Mouse (Mus musculus) brain, adult 2 months (tissue): ENCODE measurements around the gene Hist1h2ba.

Source experiments
- DNase-seq: peaks from one replicate; pipeline ENCODE4 v3.0.0; 2011; ENCODE audit warnings: low read depth, low spot score

Gene Hist1h2ba

GRCm38 (mm10) chr13:23933421-23934210, at the start of gene Hist1h2ba:
TSS of gene Hist1h2ba (minus strand) at chr13:23934156.
- DNase-seq, result no peak

DNA sequence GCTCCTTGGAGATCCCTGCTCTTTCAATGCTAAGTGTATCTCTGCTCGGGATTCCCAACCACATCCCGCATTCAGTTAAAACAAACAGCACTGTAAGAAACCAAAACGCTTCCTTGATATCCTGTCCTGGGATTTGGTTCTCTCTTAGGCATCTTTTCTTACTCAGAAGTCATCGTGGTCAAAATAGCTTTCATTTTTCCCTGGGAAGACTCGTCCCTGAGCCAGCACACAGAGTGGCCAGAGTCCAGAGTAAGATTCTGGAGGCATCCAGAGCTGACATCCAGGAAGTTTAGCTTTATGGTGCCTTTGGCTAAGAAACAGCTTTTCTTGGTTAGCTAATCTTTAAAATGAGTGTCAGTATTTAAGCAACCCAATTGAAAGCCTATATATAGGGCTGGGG, 38.3 kb upstream of the Hist1h2ba start:
- no peak for DNase-seq

GRCm38 (mm10) chr13:23971870-23972269, 37.9 kb upstream of the Hist1h2ba start:
- DNase-seq, result peak; percentile 34

DNA sequence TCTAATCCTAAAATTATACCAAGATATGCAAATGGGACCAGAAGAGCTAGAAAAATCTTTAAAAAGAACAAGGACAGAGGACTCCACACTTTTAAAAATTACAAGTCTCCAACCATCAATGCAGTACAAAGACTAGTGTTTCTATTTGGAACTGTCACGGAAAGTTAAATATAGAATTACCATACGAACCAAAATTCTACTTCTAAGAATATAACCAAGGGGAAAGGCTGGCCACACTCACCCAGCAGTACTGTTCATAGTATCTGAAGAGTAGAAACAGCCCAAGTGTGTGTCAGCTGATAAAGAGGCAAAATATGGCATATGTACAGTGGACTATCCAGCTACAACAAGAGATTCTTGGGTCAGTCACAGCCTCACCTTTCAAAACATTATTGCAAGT, 31.0 kb upstream of the Hist1h2ba start:
- peak; percentile 23 for DNase-seq

DNA sequence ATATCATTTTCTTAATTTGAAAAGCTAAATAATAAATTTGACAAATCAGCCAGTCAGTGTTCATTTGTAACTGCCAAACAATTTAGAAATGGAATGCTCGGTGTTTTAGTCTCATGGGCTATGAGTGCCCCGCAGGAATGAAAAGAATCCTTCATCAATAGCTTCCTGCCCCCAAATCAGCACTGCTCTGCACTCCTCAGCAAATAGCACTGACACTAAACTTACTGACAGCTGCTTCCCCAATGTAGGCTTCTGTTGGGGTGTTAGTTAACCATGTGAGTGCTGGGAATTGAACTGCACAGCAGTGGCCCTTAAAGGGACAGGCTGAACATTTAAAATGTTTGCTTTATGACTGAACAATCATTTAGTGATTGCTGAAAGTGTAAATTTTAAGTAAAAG, 25.8 kb upstream of the Hist1h2ba start:
- DNase-seq, result no peak

- peak; percentile 48 for DNase-seq
Observed at GRCm38 (mm10) chr13:23950928-23951327, 17.0 kb upstream of the Hist1h2ba start.

- DNase-seq, result peak; percentile 86
Observed at GRCm38 (mm10) chr13:23949484-23950246, 15.7 kb upstream of the Hist1h2ba start.

DNA sequence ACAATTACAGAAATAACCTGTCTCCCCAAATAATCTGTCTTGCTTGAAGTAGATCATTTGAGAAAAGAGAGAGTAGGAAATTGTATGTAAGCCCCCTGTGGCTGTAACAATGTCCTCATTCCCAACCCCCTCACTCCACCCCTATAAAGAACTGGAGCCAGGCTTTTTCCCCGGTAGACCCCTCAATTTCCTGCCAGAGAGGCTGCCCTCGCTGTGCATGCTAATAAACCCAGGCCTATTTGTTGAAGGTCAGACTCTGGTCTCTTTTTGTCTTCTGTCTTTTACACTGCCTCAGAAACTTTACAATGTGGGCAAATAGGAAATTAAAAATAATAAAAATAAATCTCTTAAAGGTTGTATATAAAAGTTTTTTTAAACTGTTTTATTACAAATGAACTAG, 12.3 kb upstream of the Hist1h2ba start:
- DNase-seq, result no peak

DNA sequence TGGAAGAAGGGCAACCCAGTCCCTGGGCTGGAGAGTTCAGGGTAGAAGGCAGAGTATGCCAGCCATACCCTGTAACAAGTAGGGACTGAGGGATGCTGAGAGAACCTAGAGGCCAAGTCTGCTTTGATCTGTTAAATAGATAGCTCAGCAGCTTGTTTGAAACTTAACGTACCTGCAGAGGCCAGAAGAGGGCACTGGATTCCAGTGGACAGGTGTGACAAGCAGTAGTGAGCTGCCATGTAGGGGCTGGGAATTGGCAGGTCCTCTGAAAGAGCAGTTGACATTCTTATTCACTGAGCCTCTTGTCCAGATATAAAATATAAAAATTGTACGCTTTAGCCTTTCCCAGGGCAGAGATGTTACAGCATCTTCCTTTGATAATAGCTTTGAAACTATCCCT, 8.9 kb upstream of the Hist1h2ba start:
- peak; percentile 41 for DNase-seq

- DNase-seq, result no peak
Observed at GRCm38 (mm10) chr13:23940291-23940690, 6.3 kb upstream of the Hist1h2ba start.

DNA sequence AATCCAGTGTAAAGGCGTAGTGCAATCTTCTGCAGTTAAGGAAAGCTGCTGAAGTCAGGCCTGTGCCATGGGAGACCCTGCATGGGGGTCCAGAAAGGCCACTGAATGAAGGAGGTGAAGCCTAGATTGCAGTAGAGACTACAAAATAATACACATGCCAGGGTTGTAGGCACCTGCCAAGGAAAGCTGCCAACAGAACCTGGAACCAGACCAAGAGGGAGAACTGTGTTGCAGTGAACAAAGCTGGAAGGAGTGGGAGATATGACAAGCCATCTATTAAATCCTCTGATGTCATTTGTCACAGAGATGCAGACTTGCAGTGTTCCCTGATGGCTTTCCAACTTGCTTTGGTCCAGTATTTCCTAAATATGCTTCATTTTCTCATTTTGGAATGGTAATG, 4.7 kb upstream of the Hist1h2ba start:
- peak; percentile 43 for DNase-seq

GRCm38 (mm10) chr13:23934211-23934520, 210 bp upstream of the Hist1h2ba start, which contains the start of gene Hist1h2aa:
TSS of gene Hist1h2aa (plus strand) at chr13:23934462.
- DNase-seq, result no peak

DNA sequence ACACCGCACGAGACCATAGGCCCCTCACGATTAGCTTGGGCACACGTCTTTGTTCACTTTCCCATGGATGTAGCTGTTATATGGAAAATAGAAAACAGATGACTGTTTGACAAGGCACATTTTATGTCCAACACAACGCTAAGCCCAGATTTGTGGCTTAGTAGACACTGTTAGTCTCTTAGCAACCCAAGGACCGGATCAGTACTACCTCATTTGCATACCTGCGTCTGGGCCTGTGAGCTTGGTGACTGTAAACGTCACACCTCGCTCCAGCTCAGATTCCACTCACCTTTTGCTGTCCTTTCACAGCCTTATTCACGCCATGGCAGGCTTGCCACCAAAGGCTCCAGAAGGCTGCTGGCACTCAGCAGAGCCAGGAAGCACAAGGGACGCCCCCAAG, 3.1 kb downstream of the Hist1h2ba start:
- DNase-seq, result no peak

DNA sequence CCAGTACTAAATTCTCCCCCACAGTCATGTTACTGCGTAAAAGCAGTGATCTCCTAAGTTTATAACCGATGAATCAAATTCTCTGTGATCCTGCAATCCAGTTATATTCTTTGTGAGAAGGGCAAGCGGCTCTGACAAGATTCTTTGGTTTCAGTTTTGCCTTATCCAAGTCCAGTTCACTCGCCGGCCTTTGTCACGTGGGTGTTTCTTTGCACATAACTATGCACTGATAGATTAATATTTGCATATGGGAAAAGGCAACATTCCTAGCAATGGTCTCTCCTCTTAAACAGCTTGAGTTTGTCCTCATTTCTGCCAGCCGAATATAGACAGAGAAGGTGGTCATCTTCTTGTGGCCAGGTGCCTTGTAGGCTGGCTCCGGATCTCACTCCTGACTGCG, 3.5 kb downstream of the Hist1h2ba start:
- DNase-seq, result no peak

DNA sequence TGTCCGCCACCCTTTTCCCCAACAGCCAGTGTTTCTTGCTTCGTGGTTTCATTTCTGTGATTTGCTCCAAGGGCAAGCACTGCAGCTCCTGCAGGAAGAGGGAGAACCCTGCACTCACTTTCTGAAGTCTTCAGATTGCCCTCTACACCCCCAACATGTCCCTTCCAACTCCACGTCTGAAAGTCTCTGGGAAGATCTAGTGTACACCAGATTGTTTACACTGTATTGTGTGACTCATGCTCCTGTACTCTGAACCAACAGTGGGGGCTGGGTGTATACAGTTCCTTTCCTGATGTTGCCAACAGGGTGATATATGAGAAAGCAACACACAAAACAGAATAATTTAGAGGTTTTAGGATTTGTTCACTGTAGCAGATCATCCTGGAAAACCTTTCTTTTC, 5.3 kb downstream of the Hist1h2ba start:
- peak; percentile 24 for DNase-seq

GRCm38 (mm10) chr13:23925792-23926191, 8.2 kb downstream of the Hist1h2ba start:
- peak; percentile 14 for DNase-seq

GRCm38 (mm10) chr13:23917674-23918073, 16.3 kb downstream of the Hist1h2ba start:
- no peak for DNase-seq

GRCm38 (mm10) chr13:23916132-23916531, 17.8 kb downstream of the Hist1h2ba start:
- no peak for DNase-seq

GRCm38 (mm10) chr13:23914376-23915167, 19.4 kb downstream of the Hist1h2ba start, which contains the start of gene Slc17a4:
TSS of gene Slc17a4 (minus strand) at chr13:23915009.
- no peak for DNase-seq

DNA sequence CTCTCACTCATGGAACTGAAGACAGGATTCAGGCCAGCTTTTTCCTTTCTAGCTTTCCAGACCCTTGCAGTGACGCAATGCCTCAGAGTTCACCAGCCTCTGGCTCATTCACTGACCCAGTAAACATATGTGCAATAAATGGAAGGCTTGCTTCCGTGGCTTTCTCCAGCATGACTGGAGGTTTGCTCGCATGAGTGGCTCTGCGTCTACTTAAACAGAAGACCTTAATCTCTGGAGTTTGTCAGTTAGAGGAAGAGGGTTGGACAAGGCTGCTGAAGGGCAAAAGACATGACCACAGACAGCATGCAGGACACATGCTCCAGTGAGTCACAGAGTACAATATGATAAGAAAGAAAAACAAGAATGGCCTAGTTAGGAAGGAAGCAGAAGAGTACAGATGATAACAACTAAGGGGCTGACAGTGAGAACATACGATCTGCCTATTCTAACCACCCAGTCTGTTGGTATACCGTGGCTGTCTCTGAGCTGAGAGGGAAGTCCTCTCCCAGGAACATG, 20.1 kb downstream of the Hist1h2ba start:
- DNase-seq, result no peak

DNA sequence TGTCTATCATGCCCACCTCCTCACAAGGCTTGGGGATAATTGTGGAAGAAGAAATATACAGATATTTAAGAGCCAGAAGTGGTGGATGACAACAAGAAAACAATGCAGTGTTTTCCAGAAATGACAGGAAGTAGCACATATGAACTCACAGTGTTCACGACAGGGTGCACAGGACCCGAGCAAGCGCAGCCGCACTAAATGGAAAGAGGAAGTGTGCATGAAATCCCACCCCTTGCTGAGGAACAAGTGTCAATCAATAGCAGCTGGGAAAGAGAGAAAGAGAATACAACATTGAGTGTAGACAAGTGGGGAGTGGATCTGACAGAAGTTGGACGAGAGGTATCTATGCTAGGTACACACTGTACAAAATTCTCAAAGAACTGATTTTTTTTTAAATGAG, 22.6 kb downstream of the Hist1h2ba start:
- no peak for DNase-seq

GRCm38 (mm10) chr13:23910121-23910520, 23.8 kb downstream of the Hist1h2ba start:
- no peak for DNase-seq
